Mouse (Mus musculus) C2C12 (cell line): Measurements from ENCODE around the gene Ttll9.

Experiments used
- CEBPB ChIP-seq: IDR thresholded peaks from one replicate; pipeline ENCODE4 v1.6.1; 2011; ENCODE audit warnings: low read depth, mild to moderate bottlenecking, control low read depth, moderate library complexity
- CTCF ChIP-seq: IDR thresholded peaks from one replicate; pipeline ENCODE4 v1.5.1; 2011; ENCODE audit not compliant: control insufficient read depth, insufficient read depth, insufficient read length
- MAX ChIP-seq: IDR thresholded peaks from one replicate; pipeline ENCODE4 v1.6.1; 2011; ENCODE audit warnings: mild to moderate bottlenecking, control low read depth
- MYOG ChIP-seq: IDR thresholded peaks from one replicate; pipeline ENCODE4 v1.6.1; 2011; ENCODE audit not compliant: control insufficient read depth, insufficient read length; ENCODE audit errors: extremely low read depth
- USF1 ChIP-seq: IDR thresholded peaks from one replicate; pipeline ENCODE4 v1.6.1; 2011; ENCODE audit warnings: low read depth, mild to moderate bottlenecking, control low read depth, moderate library complexity

DNA sequence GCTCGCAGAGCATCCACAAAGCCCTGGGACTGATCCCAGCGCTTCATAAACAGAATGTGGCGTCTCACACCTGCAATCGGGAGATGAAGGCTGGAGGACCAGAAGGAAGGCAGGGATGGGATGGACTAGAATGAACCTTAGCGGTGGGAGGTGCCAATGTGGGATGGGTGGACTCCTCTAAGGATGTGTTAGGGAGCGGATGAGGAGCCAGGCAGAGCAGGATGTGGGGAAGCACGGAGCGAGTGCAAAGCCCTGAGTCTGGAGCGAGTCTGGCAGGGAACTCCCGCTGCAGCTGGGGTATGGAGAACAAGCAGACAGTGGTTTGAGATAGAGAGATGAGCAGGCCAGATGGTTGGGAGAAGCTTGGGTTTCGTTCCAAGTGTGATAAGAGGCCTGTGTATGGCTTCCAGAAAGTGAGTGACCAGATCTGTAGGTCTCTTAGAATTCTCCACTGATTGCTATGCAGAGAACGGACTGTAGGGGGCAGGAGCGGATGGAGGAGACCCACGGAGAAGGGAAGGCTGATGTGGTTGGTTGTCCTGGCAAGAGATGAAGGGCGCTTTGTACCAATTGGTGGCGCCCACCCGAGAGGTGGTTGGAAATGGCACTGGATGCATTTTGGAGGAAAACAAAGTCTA is 85.7 kb downstream of the Ttll9 start:
- no peak for TF ChIP-seq MAX
- peak; percentile 3 for TF ChIP-seq CTCF
- no peak for TF ChIP-seq USF1
- no peak for TF ChIP-seq CEBPB
- no peak for TF ChIP-seq MYOG
